Mouse (Mus musculus): ENCODE measurements around the gene Sipa1l1. TPM values are rescaled to one million over a fixed set of nuclear protein-coding genes. Genes with fewer than 3 reads are reported as not detected.

Gene Sipa1l1
- polyA plus RNA-seq, 1 experiment = 17.5 TPM

DNA sequence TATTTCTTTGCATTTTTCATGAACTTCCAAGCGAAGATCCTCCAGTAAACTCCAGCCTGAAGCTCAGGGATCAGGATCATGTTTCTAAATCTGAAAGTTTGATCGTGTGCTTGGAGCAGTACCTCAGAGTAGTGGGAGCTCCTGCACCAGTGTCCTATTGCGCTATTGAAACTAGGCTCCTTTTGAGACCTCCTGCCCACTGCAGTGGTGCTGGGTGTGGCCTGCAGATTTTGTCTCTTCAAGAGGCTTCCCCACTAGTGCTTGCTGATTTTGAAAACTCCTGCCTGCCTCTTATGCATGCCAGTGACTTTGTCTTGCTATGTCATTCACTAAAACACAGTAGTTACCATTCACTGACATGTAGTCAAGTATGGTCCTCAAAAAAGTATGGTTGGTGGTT, 213.8 kb downstream of the Sipa1l1 start:
- DNase-seq (ENCODE audit: low spot score) = no peak

GRCm38 (mm10) chr12:82384719-82385118, 215.6 kb downstream of the Sipa1l1 start:
- DNase-seq (ENCODE audit: low spot score) = no peak

DNA sequence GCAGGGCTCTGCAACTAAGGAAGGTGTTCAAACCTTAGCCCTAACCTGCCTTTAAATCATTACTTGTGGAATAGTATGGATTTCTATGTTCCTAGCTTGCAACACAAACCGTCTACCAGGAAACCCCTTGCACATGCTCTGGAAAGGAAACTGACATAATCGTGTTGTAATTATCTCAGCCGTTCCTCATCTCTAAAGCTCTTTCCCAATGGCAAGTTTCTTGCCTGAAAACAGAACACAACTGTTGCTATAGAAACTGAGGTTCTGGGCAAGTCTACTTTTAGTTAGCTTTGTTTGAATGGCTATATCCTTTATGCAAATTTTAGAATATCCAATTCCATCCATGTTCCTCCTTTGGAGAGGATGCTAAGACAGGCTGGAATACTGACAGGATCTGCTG, 217.9 kb downstream of the Sipa1l1 start:
- DNase-seq (ENCODE audit: low spot score) = no peak

- DNase-seq (ENCODE audit: low spot score) = no peak
Observed at GRCm38 (mm10) chr12:82387647-82388046, 218.5 kb downstream of the Sipa1l1 start.

DNA sequence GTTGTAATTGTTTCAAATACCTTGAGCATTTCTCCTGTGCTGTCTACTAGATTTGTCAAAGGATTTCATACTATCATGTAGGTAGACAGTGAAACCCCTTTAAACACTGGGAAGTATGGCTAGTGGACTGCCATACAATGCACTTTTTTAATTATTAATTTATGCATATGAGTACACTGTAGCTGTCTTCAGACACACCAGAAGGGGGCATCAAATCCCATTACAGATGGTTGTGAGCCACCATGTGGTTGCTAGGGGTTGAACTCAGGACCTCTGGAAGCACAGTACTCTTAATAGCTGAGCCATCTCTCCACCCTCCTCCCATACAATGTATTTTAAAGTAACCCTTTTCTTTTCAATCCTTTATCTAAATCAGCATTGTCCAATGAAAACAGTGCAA, 219.0 kb downstream of the Sipa1l1 start:
- DNase-seq (ENCODE audit: low spot score) = no peak

DNA sequence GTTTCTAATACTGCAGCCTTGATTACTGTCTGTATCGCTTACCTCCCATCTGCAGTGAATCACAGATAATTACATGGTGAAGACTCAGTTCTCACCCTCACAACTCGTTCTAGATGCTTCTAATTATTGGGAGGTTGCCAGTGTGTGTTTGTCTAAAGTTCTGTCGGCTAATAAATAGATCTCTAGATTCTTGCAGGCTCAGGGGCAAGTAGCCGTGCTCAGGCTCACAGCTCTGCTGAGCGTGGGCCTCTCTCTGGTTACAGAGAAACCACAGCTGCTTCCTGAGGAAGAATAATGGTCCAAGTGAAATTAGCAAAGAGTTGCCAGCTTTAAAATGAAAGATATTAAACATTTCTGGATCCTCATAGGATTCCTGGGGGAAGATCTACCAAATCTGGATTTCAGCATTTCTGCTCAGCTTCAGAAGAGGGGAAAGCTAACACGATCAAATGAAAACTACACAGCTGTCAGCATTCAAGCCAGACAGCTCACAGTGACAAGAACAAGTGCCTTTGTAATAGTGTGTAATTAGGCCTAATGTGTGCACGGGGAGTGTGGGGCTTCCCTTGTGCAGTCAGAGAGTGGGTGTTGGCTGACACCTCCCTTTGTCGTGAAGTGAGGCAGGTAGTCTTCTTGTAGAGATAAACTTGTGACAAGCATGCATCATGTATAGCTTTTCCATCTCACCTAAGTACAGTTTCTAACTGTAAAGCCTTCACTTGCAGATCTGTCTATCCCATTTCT, 225.2 kb downstream of the Sipa1l1 start:
- DNase-seq (ENCODE audit: low spot score) = no peak

DNA sequence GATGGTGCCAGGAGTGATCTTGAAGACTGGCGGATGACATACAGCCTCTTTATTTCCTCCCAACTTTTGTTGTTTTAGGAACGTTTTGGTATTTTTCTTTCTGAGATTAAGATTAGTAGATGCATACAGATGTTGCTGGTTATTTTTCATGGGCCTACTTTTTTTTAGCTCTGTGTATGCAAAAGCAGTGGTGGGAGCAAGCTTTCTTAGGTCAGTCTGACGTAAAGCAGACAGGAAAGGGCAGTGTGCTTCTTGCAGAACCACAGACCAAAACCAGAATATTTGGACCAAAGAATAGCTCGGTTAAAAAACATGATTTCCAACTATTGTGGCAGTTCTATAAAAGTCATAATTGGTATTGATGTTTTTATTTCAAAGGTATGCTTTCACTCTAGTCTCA, 226.1 kb downstream of the Sipa1l1 start:
- DNase-seq (ENCODE audit: low spot score) = no peak

GRCm38 (mm10) chr12:82397193-82397592, 228.1 kb downstream of the Sipa1l1 start:
- no peak for DNase-seq (ENCODE audit: low spot score)

- no peak for DNase-seq (ENCODE audit: low spot score)
Observed at GRCm38 (mm10) chr12:82397751-82398150, 228.6 kb downstream of the Sipa1l1 start.

GRCm38 (mm10) chr12:82398926-82399325, 229.8 kb downstream of the Sipa1l1 start:
- no peak for DNase-seq (ENCODE audit: low spot score)

DNA sequence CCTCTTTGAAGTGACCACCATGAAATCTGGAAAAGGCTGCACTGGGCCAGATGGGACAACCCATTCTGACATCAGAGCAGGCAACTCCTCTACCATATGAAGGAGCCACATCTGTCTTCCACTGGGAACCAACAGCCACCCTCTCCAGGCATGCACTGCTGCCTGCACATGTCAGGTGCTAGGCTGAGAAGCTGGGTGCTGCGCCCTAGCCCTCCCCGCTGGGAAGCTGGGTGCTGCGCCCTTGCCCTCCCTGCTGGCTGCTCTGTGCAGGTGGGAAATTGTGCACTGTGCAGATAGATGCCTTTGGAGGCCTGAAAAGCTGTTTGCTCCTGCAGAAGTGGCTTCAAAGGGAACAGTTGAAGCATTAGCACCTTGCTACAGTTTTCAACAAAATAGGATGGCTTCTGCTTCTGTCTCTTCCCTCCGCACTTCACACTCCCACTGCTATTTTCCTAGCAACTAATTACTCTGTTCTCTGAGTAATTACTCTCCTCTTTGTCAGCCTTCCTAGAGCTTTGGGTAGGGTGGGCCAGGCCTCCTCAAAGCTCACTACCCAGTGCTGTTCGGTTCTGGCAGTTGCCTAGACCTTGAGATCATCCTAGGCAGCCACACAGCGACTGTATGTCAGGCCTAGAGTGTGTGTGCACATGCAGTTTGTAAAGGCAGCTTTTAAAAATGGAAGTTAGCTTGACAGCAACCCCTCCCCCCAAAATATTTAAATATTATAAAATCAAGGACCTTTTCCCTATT, 231.0 kb downstream of the Sipa1l1 start:
- DNase-seq (ENCODE audit: low spot score) = no peak

- no peak for DNase-seq (ENCODE audit: low spot score)
Observed at GRCm38 (mm10) chr12:82400783-82401182, 231.7 kb downstream of the Sipa1l1 start.

DNA sequence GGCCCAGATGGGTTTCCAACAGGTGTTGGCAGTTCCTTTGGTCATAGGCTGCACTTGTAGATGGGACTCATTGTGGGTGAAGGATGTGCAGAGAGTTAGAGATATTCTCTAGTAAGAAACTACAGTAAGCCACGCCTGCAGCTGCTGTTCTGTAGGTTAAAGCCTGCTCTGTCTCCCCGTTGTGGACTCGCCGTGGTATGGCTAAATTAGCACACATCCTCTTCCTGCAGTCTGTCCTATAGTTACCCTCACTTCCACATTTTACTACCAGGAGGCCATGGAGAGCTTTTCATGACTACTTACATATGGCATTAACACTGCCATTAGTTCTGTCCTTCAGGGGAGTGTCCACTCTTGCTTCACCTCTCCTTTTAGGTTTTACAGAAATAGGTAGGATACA, 232.3 kb downstream of the Sipa1l1 start:
- no peak for DNase-seq (ENCODE audit: low spot score)

DNA sequence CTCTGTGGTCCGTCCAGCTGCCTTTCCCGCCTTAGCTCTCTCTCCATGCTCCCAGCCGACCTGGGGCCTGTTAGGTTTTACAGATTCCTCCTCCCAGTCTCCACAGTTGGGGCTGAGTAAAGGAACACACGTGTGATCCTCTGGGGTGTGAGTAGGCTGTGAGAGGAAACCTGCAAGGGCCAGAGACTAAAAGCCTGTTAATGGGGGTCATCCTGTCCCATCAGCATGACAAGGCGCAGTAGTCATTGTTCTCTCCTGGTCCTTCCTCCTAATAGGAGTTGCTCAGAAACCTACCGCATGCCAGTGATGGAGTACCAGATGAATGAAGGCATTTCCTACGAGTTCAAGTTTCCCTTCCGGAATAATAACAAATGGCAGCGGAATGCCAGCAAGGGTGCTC, 233.5 kb downstream of the Sipa1l1 start:
- no peak for DNase-seq (ENCODE audit: low spot score)

GRCm38 (mm10) chr12:82407531-82408255, 238.6 kb downstream of the Sipa1l1 start:
- DNase-seq (ENCODE audit: low spot score) = no peak

DNA sequence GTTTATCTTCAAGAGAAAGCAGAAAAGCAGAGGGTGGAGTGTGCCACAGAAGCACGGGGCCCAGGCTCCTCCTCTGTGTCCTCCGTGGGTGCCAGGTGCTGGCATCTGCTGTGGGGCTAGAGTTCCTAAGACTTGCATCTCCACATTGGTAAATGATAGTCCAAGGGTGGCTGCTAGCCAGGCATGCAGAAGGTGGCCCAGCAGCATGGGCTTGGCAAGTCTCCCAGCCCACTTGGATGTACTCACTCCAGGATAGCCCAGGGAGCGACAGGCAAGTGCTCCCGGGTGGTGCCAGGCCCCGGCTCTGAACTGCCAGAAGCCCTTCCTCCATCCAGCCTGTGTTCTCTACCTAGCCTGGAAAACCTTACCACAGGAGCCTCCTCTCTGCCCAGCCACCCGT, 239.4 kb downstream of the Sipa1l1 start:
- no peak for DNase-seq (ENCODE audit: low spot score)

GRCm38 (mm10) chr12:82409686-82410472, 240.8 kb downstream of the Sipa1l1 start:
- DNase-seq (ENCODE audit: low spot score) = no peak

DNA sequence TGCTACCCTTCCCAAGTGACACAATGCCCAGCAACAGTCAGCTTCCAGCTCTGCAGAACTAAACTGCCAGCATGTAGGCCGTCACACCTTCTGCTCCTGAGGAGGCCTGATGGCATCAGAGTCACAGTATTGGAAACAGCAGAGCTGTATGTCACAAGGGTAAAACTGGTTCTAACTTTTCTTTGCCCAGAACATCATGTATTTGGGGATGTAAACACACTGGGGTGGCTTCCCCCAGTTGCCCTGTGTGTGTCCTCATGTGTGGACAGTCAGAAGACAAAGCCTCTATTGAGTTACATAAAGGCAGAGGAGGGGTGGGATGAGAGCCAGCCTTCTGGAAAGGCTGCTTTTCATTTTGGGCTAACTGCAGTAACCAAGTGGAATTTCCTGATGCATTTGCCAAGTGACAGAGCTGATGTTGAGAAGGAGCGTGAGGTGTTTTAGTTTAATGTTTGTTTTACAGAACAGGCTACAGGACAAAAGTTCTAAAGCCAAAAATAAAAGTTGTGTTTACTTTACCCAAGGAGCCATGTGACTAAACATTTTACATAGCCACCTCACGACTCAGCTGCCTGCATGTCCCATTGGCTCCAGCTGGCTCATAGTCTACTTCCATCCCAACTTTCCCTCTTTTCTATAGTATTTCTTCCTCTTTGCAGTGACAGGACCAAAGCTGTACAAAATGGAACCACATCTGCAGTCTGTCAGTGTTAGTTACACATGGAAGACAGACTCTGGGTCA, 243.3 kb downstream of the Sipa1l1 start:
- no peak for DNase-seq (ENCODE audit: low spot score)

GRCm38 (mm10) chr12:82415690-82416364, 246.7 kb downstream of the Sipa1l1 start:
- no peak for DNase-seq (ENCODE audit: low spot score)

DNA sequence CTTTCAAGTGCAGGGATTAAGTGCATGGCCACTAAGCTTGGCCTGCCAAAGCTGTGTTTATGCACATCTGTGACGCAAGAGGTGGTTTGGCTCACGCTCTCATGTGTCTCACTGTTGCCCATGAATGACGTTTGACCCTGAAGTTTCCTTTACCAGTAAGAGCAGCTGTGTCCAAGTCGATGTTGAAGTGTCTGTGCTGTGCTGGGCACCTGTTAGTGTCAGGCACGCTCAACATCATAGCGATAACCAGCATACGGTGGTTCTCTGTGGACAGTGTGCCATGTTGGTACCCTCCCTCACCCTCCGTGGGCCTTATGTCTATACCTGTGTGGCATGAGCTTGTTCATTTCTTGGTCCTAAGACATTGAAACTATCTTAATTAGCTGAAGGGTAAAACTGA, 249.9 kb downstream of the Sipa1l1 start:
- no peak for DNase-seq (ENCODE audit: low spot score)

- no peak for DNase-seq (ENCODE audit: low spot score)
Observed at GRCm38 (mm10) chr12:82424783-82425182, 255.7 kb downstream of the Sipa1l1 start.

All from urinary bladder, adult 2 months (tissue).